Mouse (Mus musculus) spleen, adult 18-20 months (tissue): ENCODE data around the gene Ctnnd1.

ENCODE experiments used
- DNase-seq, 2 experiments: peaks; one replicate each; pipeline ENCODE4 v3.0.0; 2022; ENCODE audit warnings: mixed read lengths in 2 of 2

Ctnnd1 gene

GRCm38 (mm10) chr2:84646138-84646537 is 4.4 kb downstream of the Ctnnd1 start:
- DNase-seq = no peak

DNA sequence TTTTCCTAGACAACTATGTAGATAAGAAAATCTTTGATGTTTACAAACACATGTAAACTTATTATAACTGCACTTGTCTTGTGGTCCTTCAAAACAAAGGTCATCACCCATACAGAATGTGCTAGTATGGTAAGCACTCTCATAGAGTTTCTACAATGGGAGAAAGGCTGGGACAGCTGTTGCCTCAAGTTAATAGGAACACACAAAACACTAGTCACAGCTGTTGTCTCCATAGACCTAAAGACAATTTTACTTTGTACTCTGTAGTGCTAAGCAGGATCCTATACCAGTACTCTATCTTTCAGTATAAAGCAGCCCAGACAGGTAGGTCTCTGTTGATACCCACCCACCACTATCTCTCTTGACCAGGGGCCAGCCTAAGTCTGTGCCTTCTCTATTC is 9.7 kb downstream of the Ctnnd1 start:
- no peak for DNase-seq

DNA sequence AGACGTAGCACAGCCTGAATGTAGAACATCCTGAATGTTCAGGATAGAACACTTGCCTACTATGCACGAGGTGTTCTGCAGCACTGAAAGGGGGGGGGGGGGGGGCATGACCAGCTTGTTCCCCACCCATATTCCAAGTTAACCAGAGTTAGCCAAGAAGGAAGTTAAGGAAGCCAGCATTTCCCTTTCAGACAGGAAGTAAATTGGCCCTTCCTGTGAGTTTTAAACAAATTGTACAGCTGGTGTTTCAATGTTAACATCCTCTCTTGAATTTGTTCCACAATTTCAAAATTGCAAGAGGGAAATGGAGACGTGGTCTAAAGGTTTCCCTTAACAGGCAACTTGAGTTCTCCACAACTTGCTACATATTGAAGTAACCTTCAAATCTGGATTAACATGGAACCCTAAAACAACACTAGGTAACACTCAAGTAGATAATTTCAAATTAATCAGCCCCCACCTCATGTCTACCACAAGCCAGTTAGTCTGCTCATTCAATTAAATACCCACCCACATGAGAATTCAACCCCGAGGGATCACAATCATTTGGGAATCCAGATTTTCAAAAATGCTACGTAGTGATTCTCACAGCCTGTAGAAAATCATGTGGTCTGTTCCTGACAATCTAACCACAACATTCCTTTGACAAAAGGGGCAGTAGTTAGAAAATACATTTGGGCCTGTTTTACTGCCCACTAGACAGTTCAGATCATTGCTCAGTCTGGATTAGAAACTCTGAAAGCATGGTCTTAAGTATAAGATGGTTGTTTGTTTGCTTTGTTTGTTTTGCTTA is 11.9 kb downstream of the Ctnnd1 start:
- no peak for DNase-seq

- DNase-seq = no peak
These were observed 13.0 kb downstream of the Ctnnd1 start for GRCm38 (mm10) chr2:84637452-84638165.

DNA sequence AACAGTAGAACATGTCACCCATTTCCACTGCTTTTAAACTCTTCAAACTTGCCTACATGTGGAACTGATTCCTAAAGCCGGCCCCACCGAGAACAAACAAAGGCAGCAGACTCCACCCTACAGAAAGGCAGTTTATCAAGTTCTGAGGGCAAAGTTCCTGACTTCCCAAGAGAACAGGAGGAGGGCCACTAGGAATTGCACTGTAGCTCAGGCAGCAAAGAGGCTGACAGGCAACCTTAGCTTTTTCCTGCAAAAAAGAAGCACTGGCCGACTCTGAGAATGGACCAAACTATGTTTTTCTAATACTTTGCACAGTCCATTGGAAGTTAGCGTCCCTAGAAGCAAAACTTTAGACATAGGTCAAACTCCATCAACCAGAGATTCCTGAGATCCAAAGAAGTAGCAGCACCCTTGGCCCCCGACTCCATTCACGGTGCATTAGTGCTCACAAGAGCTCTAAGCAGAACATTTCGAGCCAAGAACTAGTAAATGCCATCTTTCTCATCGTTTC is 14.3 kb downstream of the Ctnnd1 start:
- no peak for DNase-seq

DNA sequence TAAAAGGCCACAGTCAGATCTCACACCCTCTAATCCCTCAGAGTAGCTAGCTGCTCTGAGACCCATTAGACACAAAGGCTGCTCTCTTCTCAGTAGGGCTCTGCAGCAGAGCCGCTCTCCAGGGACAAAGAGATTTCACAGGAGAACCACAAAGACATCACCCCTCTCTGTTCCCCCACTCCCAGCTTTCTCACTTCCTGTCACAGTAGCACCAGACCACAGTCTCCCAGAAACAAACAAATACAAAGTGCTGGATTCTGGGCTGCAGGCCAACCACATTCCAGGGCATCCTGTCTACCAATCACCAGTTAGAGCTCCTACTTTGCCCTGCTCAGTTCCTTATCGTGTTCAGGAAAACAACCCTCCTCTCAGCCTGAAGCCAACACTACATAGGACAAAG is 15.0 kb downstream of the Ctnnd1 start:
- no peak for DNase-seq

DNA sequence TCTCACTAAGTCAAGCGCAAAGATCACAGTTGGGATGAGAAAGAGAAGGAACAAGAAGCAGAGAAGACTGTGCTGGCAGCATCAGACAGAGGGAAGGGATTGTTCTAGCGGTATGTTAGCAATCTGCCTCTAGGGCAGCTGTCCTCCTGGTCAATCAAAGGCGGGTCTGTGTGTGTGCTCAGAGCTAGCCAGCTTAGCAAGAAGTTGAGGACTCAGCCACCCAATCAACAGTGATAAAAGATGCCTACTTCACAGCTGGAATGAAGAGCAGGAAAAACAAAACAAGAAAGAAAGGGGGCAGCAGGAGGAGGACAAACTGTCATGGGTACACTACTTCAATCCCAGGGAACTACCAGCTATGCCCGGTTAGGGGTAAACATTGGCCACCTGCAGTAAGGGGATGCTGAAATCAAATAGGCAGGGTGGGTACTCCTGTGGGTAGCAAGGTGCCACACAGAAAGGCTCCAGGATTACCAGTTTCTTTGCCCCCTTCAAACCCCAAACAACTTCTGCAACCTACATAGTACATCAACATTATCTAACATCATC is 15.6 kb downstream of the Ctnnd1 start:
- DNase-seq = no peak

- no peak for DNase-seq
These were observed 16.6 kb downstream of the Ctnnd1 start for GRCm38 (mm10) chr2:84634006-84634405.

- no peak for DNase-seq
These were observed 17.6 kb downstream of the Ctnnd1 start for GRCm38 (mm10) chr2:84632999-84633398.

DNA sequence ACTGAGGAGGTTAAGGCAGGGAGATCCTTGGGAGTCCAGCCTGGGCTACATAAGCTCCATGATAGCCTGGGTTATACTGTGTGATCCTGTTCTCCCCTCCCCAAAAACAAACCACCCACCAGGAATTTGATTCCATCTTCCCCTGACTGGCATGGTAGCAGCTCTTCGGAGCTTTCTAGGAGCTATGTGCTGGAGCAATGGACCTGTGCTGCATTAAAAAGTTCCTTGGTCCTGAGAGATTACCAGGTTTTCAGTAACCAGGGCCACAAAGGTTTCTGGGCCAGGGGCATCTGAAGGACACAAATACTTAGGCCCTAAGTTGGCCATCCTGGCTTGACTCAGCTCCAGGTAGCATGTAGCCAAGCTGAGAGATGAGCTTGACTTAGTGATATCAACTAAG is 18.6 kb downstream of the Ctnnd1 start:
- DNase-seq = no peak

DNA sequence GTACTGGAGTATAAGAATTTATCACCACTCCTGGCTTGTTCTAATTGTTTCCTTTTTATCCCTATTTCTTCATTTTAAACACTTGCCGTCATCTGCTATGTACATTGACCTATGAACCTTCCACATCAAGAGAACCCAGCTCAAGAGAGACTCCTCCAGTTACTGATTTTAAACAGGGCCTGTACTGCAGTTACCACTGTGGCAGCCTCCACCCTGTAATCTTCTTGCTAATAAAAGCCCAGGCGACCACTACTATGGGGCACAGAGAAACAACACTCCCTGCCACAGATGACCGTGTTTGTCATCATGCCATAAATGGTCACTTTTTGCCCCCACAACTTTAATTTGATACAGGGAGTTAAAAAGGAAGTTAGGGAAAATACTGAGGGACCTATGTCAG is 23.5 kb downstream of the Ctnnd1 start:
- no peak for DNase-seq

- DNase-seq = no peak
These were observed 24.1 kb downstream of the Ctnnd1 start for GRCm38 (mm10) chr2:84626366-84626975.

DNA sequence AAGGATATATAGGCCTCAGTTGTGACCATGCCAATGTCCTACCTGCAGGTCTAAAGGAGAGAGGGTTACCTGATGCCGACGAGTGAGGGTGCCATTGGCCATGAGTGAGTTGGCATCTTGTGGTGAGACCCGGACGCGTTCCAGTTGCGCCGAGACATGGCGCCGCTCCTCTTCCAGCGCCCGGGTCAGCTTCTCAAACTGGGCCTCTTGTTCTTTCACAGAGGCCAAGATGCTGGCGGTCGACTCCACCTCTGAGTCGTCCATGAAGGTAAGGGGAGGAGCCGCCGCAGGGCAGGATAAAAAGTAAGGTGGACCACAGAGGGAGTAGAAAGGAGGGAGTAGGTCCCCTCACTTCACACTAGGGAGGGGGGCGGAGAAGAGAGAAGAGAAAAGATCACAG is 26.4 kb downstream of the Ctnnd1 start:
- no peak for DNase-seq

DNA sequence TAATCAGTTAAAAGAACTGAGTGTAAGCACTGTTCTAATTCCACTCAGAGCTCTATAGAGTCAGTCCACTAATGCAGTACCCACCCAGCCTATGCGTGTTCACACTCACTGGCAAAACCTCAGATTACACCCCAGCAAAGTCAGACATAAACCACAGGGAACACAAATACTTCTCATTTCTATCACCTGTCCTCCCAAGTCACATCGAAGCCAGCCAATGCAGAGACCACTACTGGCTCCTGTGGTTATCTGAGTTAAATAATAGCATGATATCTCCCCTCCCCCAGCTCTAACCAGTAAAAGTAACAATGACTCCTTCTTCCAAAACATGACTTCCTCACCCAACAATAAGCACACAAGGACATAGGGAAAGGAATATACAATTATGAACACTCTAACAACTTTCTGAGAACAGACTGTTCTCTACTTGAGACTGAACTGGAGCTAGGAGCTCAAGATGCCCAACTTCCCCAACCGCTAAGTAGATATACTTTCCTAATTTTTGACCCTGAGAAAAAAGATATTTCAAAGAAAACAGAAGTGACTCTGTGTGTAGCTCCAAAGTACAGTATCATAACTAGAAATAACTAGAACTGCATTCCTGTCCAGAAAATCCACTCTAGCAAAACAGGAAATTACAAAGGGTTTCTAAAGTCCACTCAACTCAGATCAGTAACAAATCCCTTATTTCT is 27.0 kb downstream of the Ctnnd1 start:
- no peak for DNase-seq

GRCm38 (mm10) chr2:84622668-84623067 is 27.9 kb downstream of the Ctnnd1 start:
- DNase-seq = no peak

- no peak for DNase-seq
These were observed 30.8 kb downstream of the Ctnnd1 start for GRCm38 (mm10) chr2:84619646-84620340.

DNA sequence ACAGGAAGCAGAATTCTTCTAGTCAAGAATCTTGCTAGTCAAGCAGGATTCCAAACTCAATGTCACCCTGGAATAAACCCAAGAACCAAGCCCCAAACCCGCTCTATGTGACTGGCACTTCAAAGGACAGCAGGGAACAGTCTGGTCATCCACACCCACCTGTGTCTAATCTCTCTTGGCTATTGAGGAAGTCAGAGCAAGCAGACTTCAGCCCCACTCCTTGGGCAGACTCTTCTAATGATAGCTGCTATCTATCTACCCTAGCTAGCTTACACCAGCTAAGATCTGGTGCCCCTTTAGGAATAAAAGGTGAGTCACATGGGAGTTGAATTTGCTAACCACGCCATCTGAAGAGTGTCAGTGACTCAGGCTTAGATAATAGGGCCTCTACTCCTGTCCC is 31.7 kb downstream of the Ctnnd1 start:
- DNase-seq = peak in 1 of 2 experiments; percentile 14

DNA sequence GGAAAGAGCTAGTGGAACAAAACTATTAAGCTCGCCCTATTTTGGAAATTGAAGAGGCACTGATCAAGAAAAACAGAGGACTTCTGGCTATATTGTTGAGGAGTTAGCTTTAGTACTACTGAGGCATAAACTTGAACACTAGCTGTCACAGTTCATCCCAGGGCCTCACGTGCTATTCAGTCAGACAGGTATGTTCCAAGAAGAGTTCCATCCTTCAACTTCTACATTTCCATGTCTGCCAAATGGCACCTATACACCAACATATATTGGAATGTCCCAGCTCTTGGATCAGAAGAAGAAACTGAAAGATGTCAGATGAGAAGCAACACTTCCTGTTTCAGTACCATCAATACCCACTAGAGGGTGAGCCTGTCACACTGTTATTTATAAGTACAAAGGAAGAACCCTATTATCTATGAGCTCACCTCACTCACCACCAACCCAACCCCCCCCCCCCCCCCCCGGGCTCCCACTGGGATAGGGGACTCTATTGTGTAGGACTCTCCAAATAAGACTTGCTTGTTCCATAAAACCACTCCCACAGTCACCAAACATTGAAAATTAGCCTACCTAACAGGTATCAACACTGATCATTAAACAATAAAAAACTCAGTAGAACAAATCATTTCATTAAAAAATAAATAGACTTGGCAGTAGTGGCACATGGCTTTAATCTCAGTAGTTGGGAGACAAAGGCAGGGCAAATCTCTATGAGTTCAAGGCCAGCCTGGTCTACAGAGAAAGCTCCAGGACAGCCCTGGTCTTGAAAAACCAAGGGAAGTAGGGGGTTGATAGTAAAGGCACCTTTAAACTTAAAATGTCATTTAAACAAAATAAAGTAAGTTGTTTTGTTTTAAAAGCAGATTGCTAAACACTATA is 32.7 kb downstream of the Ctnnd1 start:
- DNase-seq = peak in 1 of 2 experiments; percentile 29

DNA sequence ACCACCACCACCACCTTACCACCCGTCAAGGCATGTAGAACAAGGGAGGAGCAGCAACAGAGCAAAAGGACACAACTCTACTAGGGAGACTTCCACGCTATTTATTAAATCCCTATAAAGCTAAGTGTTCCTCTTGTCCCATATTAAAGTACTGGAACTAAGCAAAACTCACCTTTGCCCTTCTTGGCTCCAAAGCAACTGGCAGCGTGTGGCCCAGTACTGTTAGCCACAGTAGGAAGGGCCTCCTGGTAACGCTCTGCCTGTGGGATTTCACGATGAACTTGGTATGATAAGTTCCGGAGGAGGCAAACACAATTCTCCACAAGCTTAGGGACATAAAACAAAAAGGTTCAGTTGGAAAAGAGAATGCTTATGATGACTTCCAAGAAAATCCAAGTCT is 37.8 kb downstream of the Ctnnd1 start:
- no peak for DNase-seq

GRCm38 (mm10) chr2:84607842-84608241 is 42.7 kb downstream of the Ctnnd1 start:
- no peak for DNase-seq

DNA sequence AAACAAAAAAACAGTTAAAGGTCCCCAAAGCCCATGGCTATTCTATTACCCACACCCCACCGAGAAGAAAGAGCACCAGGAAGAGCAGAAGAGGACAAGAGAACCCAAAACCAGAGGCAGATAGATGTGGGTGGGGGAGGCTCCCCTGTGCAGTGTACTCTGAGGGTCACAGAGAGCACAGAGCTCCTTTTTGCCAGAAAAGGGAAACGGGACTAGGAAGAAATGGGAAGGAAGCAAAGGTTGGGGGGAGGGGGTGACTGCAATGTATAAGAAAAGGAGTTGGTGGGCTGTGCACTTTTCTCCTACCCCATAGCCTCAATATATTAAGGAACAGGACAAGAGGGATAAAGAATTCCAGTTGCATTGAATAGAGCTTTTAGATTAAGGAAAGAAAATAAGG is 49.6 kb downstream of the Ctnnd1 start:
- DNase-seq = no peak
